Mouse (Mus musculus) limb, embryonic 13.5 days (tissue): Measurements from ENCODE around the gene Mrps6. TPM values are rescaled to one million over a fixed set of nuclear protein-coding genes. Genes with fewer than 3 reads are reported as not detected.

Source experiments
- ATAC-seq: fragments of 200-750 bp; cut with Nextera tagmentation; 2 replicates; pipeline ENCODE4 v1.8.0; 2017; ENCODE audit warnings: low read depth, moderate number of reproducible peaks, moderate TSS enrichment; ENCODE audit not compliant: low FRiP score
- H3K27ac ChIP-seq: fragments of 300-500 bp; sonication (generic); 2 replicates; pipeline ENCODE4 v1.5.1; 2015; ENCODE audit warnings: inconsistent platforms, mild to moderate bottlenecking, moderate library complexity
- H3K27me3 ChIP-seq: fragments of 300-500 bp; sonication (generic); 2 replicates; pipeline ENCODE4 v1.6.1; 2015; ENCODE audit warnings: mild to moderate bottlenecking, inconsistent platforms
- H3K36me3 ChIP-seq: fragments of 300-500 bp; sonication (generic); 2 replicates; pipeline ENCODE4 v1.6.1; 2015; ENCODE audit warnings: inconsistent platforms, mild to moderate bottlenecking, moderate library complexity
- H3K4me1 ChIP-seq: fragments of 300-500 bp; sonication (generic); 2 replicates; pipeline ENCODE4 v1.6.1; 2015; ENCODE audit warnings: inconsistent platforms
- H3K4me2 ChIP-seq: fragments of 300-500 bp; sonication (generic); replicated peaks from 2 replicates; pipeline ENCODE4 v1.6.1; 2015; ENCODE audit warnings: inconsistent platforms, mild to moderate bottlenecking, moderate library complexity
- H3K4me3 ChIP-seq: fragments of 300-500 bp; sonication (generic); 2 replicates; pipeline ENCODE4 v1.5.1; 2015; ENCODE audit warnings: moderate library complexity, mild to moderate bottlenecking, inconsistent platforms
- H3K9ac ChIP-seq: fragments of 300-500 bp; sonication (generic); 2 replicates; pipeline ENCODE4 v1.6.1; 2015; ENCODE audit warnings: mild to moderate bottlenecking, inconsistent platforms
- H3K9me3 ChIP-seq: fragments of 300-500 bp; sonication (generic); 2 replicates; pipeline ENCODE4 v1.6.1; 2016; ENCODE audit warnings: inconsistent platforms
- WGBS: fragments of 180-500 bp; shearing (Covaris S2); methylation state at CpG from one replicate; pipeline ENCODE4 v1.1.7; 2015; 5-methylcytosine and 5-hydroxymethylcytosine counted together
- polyA plus RNA-seq: library from polyadenylated mRNA; unstranded; fragments of >200 nt; fragmentation: Nextera tagmentation; extraction: Ambion mirVana; gene quantifications from 2 replicates; pipeline ENCODE4 v1.2.1, GENCODE M21; 2015

Mrps6 gene
- polyA plus RNA-seq, 1 experiment from 2014 or later = 96.5 TPM

- no peak overlapping the region for H3K27ac ChIP-seq
- 65% methylated on average over 3 of the region's 3 CpGs for WGBS
- no peak for ATAC-seq
These were observed 47.6 kb downstream of the Mrps6 start for GRCm38 (mm10) chr16:92105631-92106030.

GRCm38 (mm10) chr16:92107346-92107745, 49.3 kb downstream of the Mrps6 start:
- H3K4me1 ChIP-seq = peaks cover 6% of the 10 kb centered on the region
- no peaks in the 10 kb centered on the region for H3K27me3 ChIP-seq
- no peak overlapping the region for H3K4me2 ChIP-seq
- no peak overlapping the region for H3K9ac ChIP-seq
- no peaks in the 10 kb centered on the region for H3K9me3 ChIP-seq
- no peak for ATAC-seq
- no peak overlapping the region for H3K4me3 ChIP-seq
- H3K27ac ChIP-seq = no peak overlapping the region
- peaks cover 9% of the 10 kb centered on the region for H3K36me3 ChIP-seq
- WGBS = 95% methylated on average over 5 of the region's 5 CpGs

More at GRCm38 (mm10) chr16:92105631-92106030, 47.6 kb downstream of the Mrps6 start:
- no peak overlapping the region for H3K4me3 ChIP-seq
- H3K9me3 ChIP-seq = no peaks in the 10 kb centered on the region
- no peak overlapping the region for H3K4me2 ChIP-seq
- H3K27me3 ChIP-seq = no peaks in the 10 kb centered on the region
- H3K9ac ChIP-seq = no peak overlapping the region
- H3K36me3 ChIP-seq = peaks cover 9% of the 10 kb centered on the region; the same call in 1 of the 2 replicates
- peaks cover 6% of the 10 kb centered on the region for H3K4me1 ChIP-seq

GRCm38 (mm10) chr16:92114706-92115241, 56.7 kb downstream of the Mrps6 start:
- peaks cover 33% of the 10 kb centered on the region for H3K4me1 ChIP-seq
- 78% methylated on average over 5 of the region's 5 CpGs for WGBS
- no peaks in the 10 kb centered on the region for H3K9me3 ChIP-seq
- H3K4me3 ChIP-seq = no peak overlapping the region
- no peak overlapping the region for H3K27ac ChIP-seq
- no peak overlapping the region for H3K4me2 ChIP-seq
- no peaks in the 10 kb centered on the region for H3K27me3 ChIP-seq
- no peak overlapping the region for H3K9ac ChIP-seq
- ATAC-seq = no peak
- H3K36me3 ChIP-seq = peaks cover 22% of the 10 kb centered on the region

- peak; percentile 26; the same call in 1 of the 2 replicates for ATAC-seq
- Histone ChIP-seq H3K27me3 (no peaks in the 10 kb centered on the region), H3K36me3 (peaks cover 22% of the 10 kb centered on the region), H3K4me3 (peak overlapping the region; percentile 16; the same call in 1 of the 2 replicates), H3K27ac (no peak overlapping the region), H3K4me2 (peak overlapping the region; percentile 51), H3K9me3 (no peaks in the 10 kb centered on the region), H3K9ac (peak overlapping the region; percentile 57; the same call in 1 of the 2 replicates), H3K4me1 (peaks cover 33% of the 10 kb centered on the region)
- WGBS = 37% methylated on average over 16 of the region's 20 CpGs
These were observed 57.7 kb downstream of the Mrps6 start for GRCm38 (mm10) chr16:92115611-92116421.

GRCm38 (mm10) chr16:92117337-92118209, 59.5 kb downstream of the Mrps6 start:
- Histone ChIP-seq H3K4me1 (peaks cover 33% of the 10 kb centered on the region), H3K27me3 (no peaks in the 10 kb centered on the region), H3K4me2 (no peak overlapping the region), H3K9ac (no peak overlapping the region), H3K27ac (no peak overlapping the region), H3K36me3 (peaks cover 10% of the 10 kb centered on the region), H3K9me3 (no peaks in the 10 kb centered on the region), H3K4me3 (no peak overlapping the region)
- 59% methylated on average over 9 of the region's 9 CpGs for WGBS
- ATAC-seq = no peak

GRCm38 (mm10) chr16:92119013-92119515, 61.0 kb downstream of the Mrps6 start:
- Histone ChIP-seq H3K4me2 (no peak overlapping the region; the same call in 1 of the 2 replicates), H3K9ac (no peak overlapping the region), H3K36me3 (no peaks in the 10 kb centered on the region), H3K27ac (no peak overlapping the region), H3K4me1 (peaks cover 33% of the 10 kb centered on the region), H3K4me3 (no peak overlapping the region), H3K9me3 (peaks cover 4% of the 10 kb centered on the region; the same call in 1 of the 2 replicates), H3K27me3 (no peaks in the 10 kb centered on the region)
- ATAC-seq = no peak
- 49% methylated on average over 13 of the region's 13 CpGs for WGBS

GRCm38 (mm10) chr16:92120899-92121531, 62.9 kb downstream of the Mrps6 start:
- Histone ChIP-seq H3K27me3 (no peaks in the 10 kb centered on the region), H3K4me2 (no peak overlapping the region), H3K9ac (no peak overlapping the region), H3K4me1 (peaks cover 20% of the 10 kb centered on the region), H3K36me3 (no peaks in the 10 kb centered on the region), H3K4me3 (no peak overlapping the region), H3K27ac (no peak overlapping the region), H3K9me3 (peaks cover 13% of the 10 kb centered on the region)
- ATAC-seq = no peak
- WGBS = 71% methylated on average over 17 of the region's 17 CpGs

- Histone ChIP-seq H3K4me3 (no peak overlapping the region), H3K27ac (no peak overlapping the region), H3K9ac (no peak overlapping the region), H3K27me3 (no peaks in the 10 kb centered on the region), H3K9me3 (peaks cover 13% of the 10 kb centered on the region), H3K36me3 (no peaks in the 10 kb centered on the region), H3K4me1 (no peaks in the 10 kb centered on the region), H3K4me2 (no peak overlapping the region)
- WGBS = 61% methylated on average over 4 of the region's 4 CpGs
- ATAC-seq = no peak
These were observed 69.2 kb downstream of the Mrps6 start for GRCm38 (mm10) chr16:92127226-92127625.

GRCm38 (mm10) chr16:92127666-92128065, 69.6 kb downstream of the Mrps6 start:
- no peak overlapping the region for H3K4me3 ChIP-seq
- no peaks in the 10 kb centered on the region for H3K4me1 ChIP-seq
- 87% methylated on average over 5 of the region's 5 CpGs for WGBS
- H3K36me3 ChIP-seq = no peaks in the 10 kb centered on the region
- H3K9me3 ChIP-seq = peaks cover 13% of the 10 kb centered on the region
- no peak overlapping the region for H3K9ac ChIP-seq
- no peaks in the 10 kb centered on the region for H3K27me3 ChIP-seq
- H3K27ac ChIP-seq = no peak overlapping the region
- no peak overlapping the region for H3K4me2 ChIP-seq
- ATAC-seq = no peak

- no peaks in the 10 kb centered on the region for H3K27me3 ChIP-seq
- no peak for ATAC-seq
- no peak overlapping the region for H3K4me2 ChIP-seq
- no peak overlapping the region for H3K9ac ChIP-seq
- no peaks in the 10 kb centered on the region for H3K4me1 ChIP-seq
- 94% methylated on average over 8 of the region's 8 CpGs for WGBS
- H3K27ac ChIP-seq = no peak overlapping the region
- H3K4me3 ChIP-seq = no peak overlapping the region
- H3K9me3 ChIP-seq = 0 out of 2 replicates have a peak, but pooled peaks cover under 1% of the 10 kb centered on the region
- H3K36me3 ChIP-seq = no peaks in the 10 kb centered on the region
These were observed 71.8 kb downstream of the Mrps6 start for GRCm38 (mm10) chr16:92129843-92130242.

GRCm38 (mm10) chr16:92132511-92132910, 74.4 kb downstream of the Mrps6 start:
- Histone ChIP-seq H3K4me3 (no peak overlapping the region), H3K9ac (no peak overlapping the region), H3K27me3 (no peaks in the 10 kb centered on the region), H3K27ac (no peak overlapping the region), H3K36me3 (no peaks in the 10 kb centered on the region), H3K4me1 (no peaks in the 10 kb centered on the region), H3K9me3 (no peaks in the 10 kb centered on the region), H3K4me2 (no peak overlapping the region)
- no peak for ATAC-seq
- WGBS = 85% methylated on average over 4 of the region's 4 CpGs
